ENCODE assay signal across 9 mouse cellular contexts in genomic region chr14:31429004-31429395, GRCm38 (mm10). TPM values are rescaled to one million over a fixed set of nuclear protein-coding genes. Genes with fewer than 3 reads are reported as not detected.
DNase-seq lines count a peak whose midpoint lies in the region; ATAC-seq and TF ChIP-seq lines count a peak whose summit lies in the region.
"Had no signal": no experiment of that assay in that cellular context is flagged by ENCODE, and none has a peak within 500 bp of the region (broad histone marks: within the 10 kb centered on the region; RNA-seq: fewer than 3 reads in every experiment).

No protein-coding gene starts in this region.

- H3K4me2 ChIP-seq in intestine, embryonic 14.5 days (ENCODE audit: low read length): peak overlapping the region; percentile 34
- H3K4me2 ChIP-seq in liver, embryonic 16.5 days (ENCODE audit: low read depth, low read length): no peak overlapping the region

- no peak for TF ChIP-seq CTCF in liver, adult 2 months (IDR thresholded peaks at IDR 0.05; ENCODE audit: low read depth, low read length)

- ATAC-seq in intestine, embryonic 14.5 days (replicated peaks; ENCODE audit: low FRiP score, low TSS enrichment, low read depth): peak; percentile 42; the same call in 1 of the 2 replicates
- no peak for ATAC-seq in liver, embryonic 16.5 days (ENCODE audit: low read depth)

- H3K36me3 ChIP-seq in heart, embryonic 10.5 days: peaks cover 35% of the 10 kb centered on the region
- H3K36me3 ChIP-seq in liver, adult 2 months (ENCODE audit: control insufficient read depth, insufficient read depth, low read length): peaks cover 2% of the 10 kb centered on the region; the same call in 1 of the 2 replicates
- no peaks in the 10 kb centered on the region for H3K36me3 ChIP-seq in intestine, embryonic 14.5 days (ENCODE audit: control insufficient read depth, insufficient read depth, low read length)
- H3K36me3 ChIP-seq in liver, embryonic 16.5 days (ENCODE audit: control insufficient read depth, insufficient read depth): peaks cover 5% of the 10 kb centered on the region; the same call in 1 of the 2 replicates

- no peaks in the 10 kb centered on the region for H3K27me3 ChIP-seq in heart, embryonic 10.5 days (ENCODE audit: insufficient read depth, poor library complexity, severe bottlenecking)
- H3K27me3 ChIP-seq in liver, adult 2 months (ENCODE audit: control insufficient read depth, insufficient read depth, low read length): no peaks in the 10 kb centered on the region
- no peaks in the 10 kb centered on the region for H3K27me3 ChIP-seq in intestine, embryonic 14.5 days (replicated peaks; ENCODE audit: control insufficient read depth, insufficient read depth, low read length)
- H3K27me3 ChIP-seq in liver, embryonic 16.5 days (ENCODE audit: control insufficient read depth, insufficient read depth, low read depth, low read length): no peaks in the 10 kb centered on the region

- DNase-seq in heart, embryonic 10.5 days (ENCODE audit: low spot score): no peak
- no peak for DNase-seq in heart, postnatal 25 days (ENCODE audit: low spot score)
- DNase-seq in liver, adult 2 months (ENCODE audit: extremely low read depth, low read depth, low spot score): no peak
- DNase-seq in liver: no peak
- no peak for DNase-seq in intestine, embryonic 14.5 days (ENCODE audit: low spot score)
- no peak for DNase-seq in layer of hippocampus, adult 9-11 months
- DNase-seq in lung, postnatal 25 days (ENCODE audit: low spot score): no peak
- DNase-seq: thymus, adult 18-20 months had no signal

- intact Hi-C loops in heart, postnatal 25 days (cut with DNase I): loop anchor here (2.0 kb wide), 1 partner anchor 16 kb away; no protein-coding TSS in a partner anchor

- WGBS in heart, embryonic 10.5 days: 36% methylated on average over 5 of the region's 5 CpGs
- WGBS in liver, adult 2 months: 31% methylated on average over 5 of the region's 5 CpGs
- WGBS in intestine, embryonic 14.5 days: 15% methylated on average over 5 of the region's 5 CpGs
- WGBS in liver, embryonic 16.5 days (ENCODE audit: insufficient replicate concordance): 56% methylated on average over 5 of the region's 5 CpGs

- TF ChIP-seq POLR2A in liver, adult 2 months (IDR thresholded peaks at IDR 0.05; ENCODE audit: extremely low read depth, insufficient read depth, low read length): no peak

- no peak overlapping the region for H3K4me3 ChIP-seq in heart, embryonic 10.5 days
- H3K4me3 ChIP-seq in liver, adult 2 months (ENCODE audit: insufficient read depth, low read depth, low read length): no peak overlapping the region
- no peak overlapping the region for H3K4me3 ChIP-seq in intestine, embryonic 14.5 days (ENCODE audit: low read depth, low read length)
- no peak overlapping the region for H3K4me3 ChIP-seq in liver, embryonic 16.5 days (ENCODE audit: low read depth, low read length)

- H3K9me3 ChIP-seq in heart, embryonic 10.5 days: no peaks in the 10 kb centered on the region
- 0 out of 2 replicates have a peak, but pooled peaks cover 3% of the 10 kb centered on the region for H3K9me3 ChIP-seq in intestine, embryonic 14.5 days (ENCODE audit: control insufficient read depth, low read length)
- no peaks in the 10 kb centered on the region for H3K9me3 ChIP-seq in liver, embryonic 16.5 days (replicated peaks; ENCODE audit: control insufficient read depth, low read length)

- H3K79me2 ChIP-seq in liver, adult 2 months (ENCODE audit: control insufficient read depth, insufficient read depth, low read length): peaks cover 23% of the 10 kb centered on the region

- peaks cover 49% of the 10 kb centered on the region for H3K4me1 ChIP-seq in heart, embryonic 10.5 days
- H3K4me1 ChIP-seq in liver, adult 2 months (ENCODE audit: control insufficient read depth, insufficient read depth, low read length): peaks cover 56% of the 10 kb centered on the region
- peaks cover 29% of the 10 kb centered on the region for H3K4me1 ChIP-seq in intestine, embryonic 14.5 days (replicated peaks; ENCODE audit: control insufficient read depth, insufficient read depth, low read length)
- H3K4me1 ChIP-seq in liver, embryonic 16.5 days (ENCODE audit: control insufficient read depth, low read depth, low read length): peaks cover 25% of the 10 kb centered on the region

- H3K27ac ChIP-seq in heart, embryonic 10.5 days: peak overlapping the region; percentile 62
- H3K27ac ChIP-seq in liver, adult 2 months (replicated peaks; ENCODE audit: insufficient read depth, low read depth, low read length): peak overlapping the region; percentile 79
- H3K27ac ChIP-seq in intestine, embryonic 14.5 days (ENCODE audit: low read depth): peak overlapping the region; percentile 44
- peak overlapping the region; percentile 6; the same call in 1 of the 2 replicates for H3K27ac ChIP-seq in liver, embryonic 16.5 days (ENCODE audit: low read length)

- H3K9ac ChIP-seq in liver, adult 2 months (ENCODE audit: low read depth, low read length): peak overlapping the region; percentile 20
- H3K9ac ChIP-seq in intestine, embryonic 14.5 days (ENCODE audit: low read length): no peak overlapping the region
- no peak overlapping the region for H3K9ac ChIP-seq in liver, embryonic 16.5 days (ENCODE audit: low read depth, low read length)

RNA-seq across cellular contexts. Expression of gene Sh3bp5, which starts 6.9 kb away (rescaled TPM):
- 26.5 and 30.1 TPM in 2 replicates for polyA plus RNA-seq in heart, embryonic 10.5 days (2016; fragmentation: Nextera tagmentation; extraction: Ambion mirVana)
- total RNA-seq in heart, postnatal 25 days (2021): 10 to 100 TPM; 41.0 to 58.1 TPM
- total RNA-seq in liver, adult 2 months (2014; rRNA removed): 37.1 and 37.7 TPM in 2 replicates
- 22.6 and 26.1 TPM in 2 replicates for polyA plus RNA-seq in liver, adult 2 months (2012; rRNA removed)
- polyA plus RNA-seq in intestine, embryonic 14.5 days (2014; fragmentation: Nextera tagmentation; extraction: Ambion mirVana): 10.6 and 10.7 TPM in 2 replicates
- 19.3 and 22.1 TPM in 2 replicates for polyA plus RNA-seq in liver, embryonic 16.5 days (2015; fragmentation: Nextera tagmentation; extraction: Ambion mirVana)

Comparison
In these comparisons a context has a peak if more than half of its experiments do, and no peak if none do; other contexts are left out.
1. H3K27ac ChIP-seq: peak in every context shown above with its lines; median percentile 79 in liver, adult 2 months; 62 in heart, embryonic 10.5 days; 44 in intestine, embryonic 14.5 days; 6 in liver, embryonic 16.5 days.